12 mouse cellular contexts compared by ENCODE assay signal in genomic region chr12:57534517-57534878, GRCm38 (mm10). TPM values are rescaled to one million over a fixed set of nuclear protein-coding genes. Genes with fewer than 3 reads are reported as not detected.
DNase-seq lines count a peak whose midpoint lies in the region; ATAC-seq and TF ChIP-seq lines count a peak whose summit lies in the region.
"Had no signal": no experiment of that assay in that cellular context is flagged by ENCODE, and none has a peak within 500 bp of the region (broad histone marks: within the 10 kb centered on the region; RNA-seq: fewer than 3 reads in every experiment).

No protein-coding gene starts in this region.

- H3K4me2 ChIP-seq in neural tube, embryonic 12.5 days (replicated peaks): peak overlapping the region; percentile 43
- H3K4me2 ChIP-seq in liver, postnatal 0 days (ENCODE audit: low read depth, low read length): peak overlapping the region; percentile 63

- intact Hi-C loops in gastrocnemius, postnatal 36 days (cut with DNase I): no loop called here

- no peak for TF ChIP-seq CTCF in liver, postnatal 0 days (IDR thresholded peaks at IDR 0.05; ENCODE audit: low read depth)

- no peak overlapping the region for H3K4me3 ChIP-seq in neural tube, embryonic 12.5 days
- H3K4me3 ChIP-seq in liver, postnatal 0 days (ENCODE audit: low read depth, low read length): 0 out of 2 replicates have a peak overlapping the region, but pooled peaks have one; percentile 22
- H3K4me3 ChIP-seq: left cerebral cortex, adult 2 months had no signal

- peaks cover 21% of the 10 kb centered on the region for H3K4me1 ChIP-seq in neural tube, embryonic 12.5 days
- H3K4me1 ChIP-seq in liver, postnatal 0 days (ENCODE audit: insufficient read depth): 0 out of 2 replicates have a peak, but pooled peaks cover 2% of the 10 kb centered on the region

- H3K36me3 ChIP-seq in neural tube, embryonic 12.5 days: no peaks in the 10 kb centered on the region
- no peaks in the 10 kb centered on the region for H3K36me3 ChIP-seq in liver, postnatal 0 days (replicated peaks; ENCODE audit: insufficient read depth, low read length)

- no peak overlapping the region for H3K9ac ChIP-seq in neural tube, embryonic 12.5 days
- H3K9ac ChIP-seq in liver, postnatal 0 days (replicated peaks): no peak overlapping the region

- peaks cover 66% of the 10 kb centered on the region for H3K27me3 ChIP-seq in neural tube, embryonic 12.5 days (replicated peaks)
- peaks cover 55% of the 10 kb centered on the region for H3K27me3 ChIP-seq in liver, postnatal 0 days (ENCODE audit: insufficient read depth, low read length)

- DNase-seq in embryo, embryonic 10.5 days (ENCODE audit: low spot score): peak; percentile 6
- no peak for DNase-seq in embryo, embryonic 10 days (ENCODE audit: low spot score)
- DNase-seq in neural tube, embryonic 10.5 days (ENCODE audit: extremely low spot score, low spot score): no peak
- no peak for DNase-seq in liver, postnatal 0 days
- no peak for DNase-seq in gastrocnemius, postnatal 36 days
- DNase-seq in adrenal gland, postnatal 14 days: no peak
- DNase-seq in ovary, postnatal 10 days (ENCODE audit: low spot score): no peak
- DNase-seq: cerebellum, adult 18-20 months; gastrocnemius, postnatal 10 days; thymus, postnatal 14 days had no signal

- 0% methylated on average over 5 of the region's 6 CpGs for WGBS in neural tube, embryonic 12.5 days
- WGBS in liver, postnatal 0 days (ENCODE audit: insufficient replicate concordance): 1% methylated on average over 4 of the region's 6 CpGs

- TF ChIP-seq EP300 in liver, postnatal 0 days (IDR thresholded peaks at IDR 0.05; ENCODE audit: low read depth): no peak

- peak; percentile 8; the same call in 1 of the 2 replicates for ATAC-seq in neural tube, embryonic 12.5 days (ENCODE audit: low FRiP score, low read depth)
- no peak for ATAC-seq in liver, postnatal 0 days

- no peaks in the 10 kb centered on the region for H3K9me3 ChIP-seq in neural tube, embryonic 12.5 days
- H3K9me3 ChIP-seq in liver, postnatal 0 days (ENCODE audit: low read length): no peaks in the 10 kb centered on the region

- no peak overlapping the region for H3K27ac ChIP-seq in neural tube, embryonic 12.5 days
- no peak overlapping the region for H3K27ac ChIP-seq in liver, postnatal 0 days (ENCODE audit: low read depth)
- H3K27ac ChIP-seq: left cerebral cortex, adult 2 months had no signal

RNA-seq across cellular contexts. Expression of gene Foxa1, which starts 12.2 kb away (rescaled TPM):
- polyA plus RNA-seq in neural tube, embryonic 12.5 days (2016; fragmentation: Nextera tagmentation; extraction: Ambion mirVana): 1.3 and 1.8 TPM in 2 replicates
- polyA plus RNA-seq in liver, postnatal 0 days (2015; fragmentation: Nextera tagmentation; extraction: Ambion mirVana): 1.5 and 2.3 TPM in 2 replicates
- total RNA-seq in gastrocnemius, postnatal 36 days (2021): not detected
- 0.11 and 1.9 TPM in 2 replicates for total RNA-seq in adrenal gland, postnatal 14 days (2021)
- total RNA-seq: gastrocnemius, postnatal 10 days; left cerebral cortex, adult 2 months had no signal

RNA-seq across cellular contexts. Expression of gene Ttc6, which starts 29.4 kb away (rescaled TPM):
- 0.50 and 0.77 TPM in 2 replicates for polyA plus RNA-seq in neural tube, embryonic 12.5 days (2016; fragmentation: Nextera tagmentation; extraction: Ambion mirVana)
- polyA plus RNA-seq in liver, postnatal 0 days (2015; fragmentation: Nextera tagmentation; extraction: Ambion mirVana): 0.08 and 0.09 TPM in 2 replicates
- not detected for total RNA-seq in gastrocnemius, postnatal 36 days (2021)
- total RNA-seq in adrenal gland, postnatal 14 days (2021): not detected in 2 replicates
- total RNA-seq: gastrocnemius, postnatal 10 days had no signal
